Mouse (Mus musculus) MEL (cell line): ENCODE measurements around the gene Rnasel. TPM values are rescaled to one million over a fixed set of nuclear protein-coding genes. Genes with fewer than 3 reads are reported as not detected.

Source experiments
- DNase-seq: peaks from one replicate; pipeline ENCODE4 v3.0.0; 2011; ENCODE audit warnings: low read depth, low spot score
- H3K27ac ChIP-seq: 2 replicates; pipeline ENCODE4 v1.5.1; 2012; ENCODE audit warnings: low read depth, mild to moderate bottlenecking, control low read depth, low read length, moderate library complexity; ENCODE audit not compliant: control insufficient read depth
- H3K27me3 ChIP-seq, 2 experiments: fragments of 150-350 bp in 1 of 2; sonication (generic) in 1 of 2; 2 replicates each; pipeline ENCODE4 v1.6.1; 2012; ENCODE audit warnings: low read length in 2 of 2, mild to moderate bottlenecking in 2 of 2, improper control_type of control experiment in 1 of 2, moderate library complexity in 1 of 2; ENCODE audit not compliant: insufficient read depth in 2 of 2, control insufficient read depth in 1 of 2
- H3K36me3 ChIP-seq, 2 experiments: 2 replicates each; pipeline ENCODE4 v1.6.1; 2012 to 2014; ENCODE audit warnings: low read length in 2 of 2, improper control_type of control experiment in 1 of 2, inconsistent platforms in 1 of 2, mild to moderate bottlenecking in 1 of 2; ENCODE audit not compliant: insufficient read depth in 2 of 2, control insufficient read depth in 1 of 2
- H3K4me1 ChIP-seq, 2 experiments: fragments of 150-350 bp in 1 of 2; sonication (generic) in 1 of 2; 2 replicates each; pipeline ENCODE4 v1.6.1; 2012; ENCODE audit warnings: low read length in 2 of 2, improper control_type of control experiment in 1 of 2, mild to moderate bottlenecking in 1 of 2; ENCODE audit not compliant: insufficient read depth in 2 of 2, control insufficient read depth in 1 of 2
- H3K4me3 ChIP-seq, 2 experiments: fragments of 150-350 bp in 1 of 2; sonication (generic) in 1 of 2; 2 replicates each; pipeline ENCODE4 v1.5.1; 2012; ENCODE audit warnings: low read depth in 2 of 2, low read length in 2 of 2, mild to moderate bottlenecking in 2 of 2, moderate library complexity in 2 of 2, control low read depth in 1 of 2, improper control_type of control experiment in 1 of 2; ENCODE audit not compliant: control insufficient read depth in 1 of 2, insufficient read depth in 1 of 2
- H3K79me2 ChIP-seq: 2 replicates; pipeline ENCODE4 v1.6.1; 2012; ENCODE audit warnings: mild to moderate bottlenecking, low read length, moderate library complexity; ENCODE audit not compliant: control insufficient read depth, poor library complexity, insufficient read depth
- H3K9ac ChIP-seq: 2 replicates; pipeline ENCODE4 v1.6.1; 2012; ENCODE audit warnings: low read depth, mild to moderate bottlenecking, control low read depth, low read length, moderate library complexity; ENCODE audit not compliant: control insufficient read depth, poor library complexity, severe bottlenecking
- H3K9me3 ChIP-seq: fragments of 150-350 bp; sonication (generic); replicated peaks from 2 replicates; pipeline ENCODE4 v1.6.1; 2012; ENCODE audit warnings: mild to moderate bottlenecking, low read length, improper control_type of control experiment, moderate library complexity; ENCODE audit not compliant: insufficient read depth
- BHLHE40 ChIP-seq: IDR thresholded peaks from 2 replicates; pipeline ENCODE4 v1.6.1; 2012; ENCODE audit warnings: low read depth, mild to moderate bottlenecking, inconsistent platforms, low read length, improper control_type of control experiment, borderline replicate concordance
- CHD1 ChIP-seq: IDR thresholded peaks from 2 replicates; pipeline ENCODE4 v1.6.1; 2012; ENCODE audit warnings: low read depth, mild to moderate bottlenecking, inconsistent platforms, low read length, improper control_type of control experiment
- CHD2 ChIP-seq: IDR thresholded peaks from 2 replicates; pipeline ENCODE4 v1.6.1; 2011; ENCODE audit warnings: low read length, improper control_type of control experiment
- E2F4 ChIP-seq: IDR thresholded peaks from 2 replicates; pipeline ENCODE4 v1.6.1; 2011; ENCODE audit warnings: low read depth, low read length, improper control_type of control experiment, borderline replicate concordance
- EP300 ChIP-seq, 2 experiments: IDR thresholded peaks; 2 replicates each; pipeline ENCODE4 v1.6.1; 2011; ENCODE audit warnings: improper control_type of control experiment in 2 of 2, low read length in 2 of 2, low read depth in 1 of 2, mild to moderate bottlenecking in 1 of 2
- ETS1 ChIP-seq: IDR thresholded peaks from 2 replicates; pipeline ENCODE4 v1.6.1; 2012; ENCODE audit warnings: low read depth, mild to moderate bottlenecking, inconsistent platforms, low read length, improper control_type of control experiment, moderate library complexity
- GATA1 ChIP-seq: IDR thresholded peaks from 2 replicates; pipeline ENCODE4 v1.6.1; 2011; ENCODE audit warnings: low read depth, low read length, improper control_type of control experiment
- HCFC1 ChIP-seq: IDR thresholded peaks from 2 replicates; pipeline ENCODE4 v1.6.1; 2012; ENCODE audit warnings: low read depth, mild to moderate bottlenecking, inconsistent platforms, low read length, improper control_type of control experiment, moderate library complexity
- JUND ChIP-seq: IDR thresholded peaks from 2 replicates; pipeline ENCODE4 v1.6.1; 2011; ENCODE audit warnings: low read depth, mild to moderate bottlenecking, improper control_type of control experiment, low read length
- MAZ ChIP-seq: IDR thresholded peaks from 2 replicates; pipeline ENCODE4 v1.6.1; 2012; ENCODE audit warnings: low read depth, mild to moderate bottlenecking, inconsistent platforms, low read length, improper control_type of control experiment
- MXI1 ChIP-seq: IDR thresholded peaks from 2 replicates; pipeline ENCODE4 v1.6.1; 2011; ENCODE audit warnings: mild to moderate bottlenecking, low read depth, low read length, improper control_type of control experiment
- MYB ChIP-seq: IDR thresholded peaks from 2 replicates; pipeline ENCODE4 v1.6.1; 2011; ENCODE audit warnings: mild to moderate bottlenecking, low read depth, low read length, improper control_type of control experiment
- MYC ChIP-seq: IDR thresholded peaks from 2 replicates; pipeline ENCODE4 v1.6.1; 2011; ENCODE audit warnings: low read depth, mild to moderate bottlenecking, low read length, improper control_type of control experiment, moderate library complexity
- NELFE ChIP-seq: IDR thresholded peaks from 2 replicates; pipeline ENCODE4 v1.6.1; 2011; ENCODE audit warnings: low read depth, low read length, improper control_type of control experiment
- NRF1 ChIP-seq: IDR thresholded peaks from 2 replicates; pipeline ENCODE4 v1.6.1; 2014; ENCODE audit warnings: low read depth, mild to moderate bottlenecking, inconsistent platforms, low read length, improper control_type of control experiment, moderate library complexity; ENCODE audit not compliant: poor library complexity, insufficient read depth, severe bottlenecking
- POLR2A ChIP-seq, 2 experiments: IDR thresholded peaks; 2 replicates each; pipeline ENCODE4 v1.6.1; 2011 to 2012; ENCODE audit warnings: low read length in 2 of 2, mild to moderate bottlenecking in 2 of 2, control low read depth in 1 of 2, improper control_type of control experiment in 1 of 2, low read depth in 1 of 2, moderate library complexity in 1 of 2; ENCODE audit not compliant: control insufficient read depth in 1 of 2, insufficient read depth in 1 of 2, poor library complexity in 1 of 2
- RAD21 ChIP-seq: IDR thresholded peaks from 2 replicates; pipeline ENCODE4 v1.6.1; 2011; ENCODE audit warnings: mild to moderate bottlenecking, low read depth, low read length, improper control_type of control experiment
- RCOR1 ChIP-seq: IDR thresholded peaks from 2 replicates; pipeline ENCODE4 v1.6.1; 2012; ENCODE audit warnings: low read depth, mild to moderate bottlenecking, inconsistent platforms, low read length, improper control_type of control experiment
- SIN3A ChIP-seq: IDR thresholded peaks from 2 replicates; pipeline ENCODE4 v1.6.1; 2012; ENCODE audit warnings: low read length, improper control_type of control experiment, inconsistent platforms
- SMC3 ChIP-seq: IDR thresholded peaks from 2 replicates; pipeline ENCODE4 v1.6.1; 2011; ENCODE audit warnings: low read depth, low read length, improper control_type of control experiment
- TAL1 ChIP-seq: IDR thresholded peaks from 2 replicates; pipeline ENCODE4 v1.6.1; 2012; ENCODE audit warnings: mild to moderate bottlenecking, inconsistent platforms, low read length, moderate library complexity, mixed read lengths
- TCF12 ChIP-seq: IDR thresholded peaks from 2 replicates; pipeline ENCODE4 v1.6.1; 2014; ENCODE audit warnings: low read depth, mild to moderate bottlenecking, inconsistent platforms, low read length, improper control_type of control experiment, moderate library complexity
- USF1 ChIP-seq: IDR thresholded peaks from 2 replicates; pipeline ENCODE4 v1.6.1; 2014; ENCODE audit warnings: low read depth, mild to moderate bottlenecking, inconsistent platforms, low read length, improper control_type of control experiment, moderate library complexity
- USF2 ChIP-seq, 2 experiments: IDR thresholded peaks; 2 replicates each; pipeline ENCODE4 v1.6.1; 2011 to 2012; ENCODE audit warnings: improper control_type of control experiment in 2 of 2, low read length in 2 of 2, borderline replicate concordance in 1 of 2, inconsistent platforms in 1 of 2, low read depth in 1 of 2, mild to moderate bottlenecking in 1 of 2; ENCODE audit not compliant: insufficient read depth in 1 of 2
- ZC3H11A ChIP-seq: IDR thresholded peaks from 2 replicates; pipeline ENCODE4 v1.6.1; 2012; ENCODE audit warnings: low read depth, mild to moderate bottlenecking, inconsistent platforms, low read length, improper control_type of control experiment
- ZKSCAN1 ChIP-seq: IDR thresholded peaks from 2 replicates; pipeline ENCODE4 v1.6.1; 2012; ENCODE audit warnings: low read depth, mild to moderate bottlenecking, inconsistent platforms, low read length, improper control_type of control experiment, moderate library complexity
- ZMIZ1 ChIP-seq: IDR thresholded peaks from 2 replicates; pipeline ENCODE4 v1.6.1; 2012; ENCODE audit warnings: low read depth, mild to moderate bottlenecking, inconsistent platforms, low read length, improper control_type of control experiment, moderate library complexity
- polyA plus RNA-seq, 2 experiments: library from polyadenylated mRNA; stranded (reverse) in 1 of 2; unstranded in 1 of 2; fragments of >175 nt in 1 of 2; fragments of >200 nt in 1 of 2; gene quantifications; 2 replicates each; pipeline versions ENCODE4 v1.2.1 to v1.2.4; 2012; ENCODE audit warnings: low replicate concordance in 2 of 2, low read depth in 1 of 2; ENCODE audit not compliant: insufficient read length in 2 of 2, insufficient read depth in 1 of 2, missing spikeins in 1 of 2
- total RNA-seq: library from RNA; depleted of rRNA; stranded (reverse); fragments of 300-350 nt; gene quantifications from 2 replicates; pipeline ENCODE4 v1.2.3, GENCODE M21; 2012

Rnasel gene
- total and polyA plus RNA-seq, 3 experiments, result 5.2 to 8.1 TPM; not detected in 1

DNA sequence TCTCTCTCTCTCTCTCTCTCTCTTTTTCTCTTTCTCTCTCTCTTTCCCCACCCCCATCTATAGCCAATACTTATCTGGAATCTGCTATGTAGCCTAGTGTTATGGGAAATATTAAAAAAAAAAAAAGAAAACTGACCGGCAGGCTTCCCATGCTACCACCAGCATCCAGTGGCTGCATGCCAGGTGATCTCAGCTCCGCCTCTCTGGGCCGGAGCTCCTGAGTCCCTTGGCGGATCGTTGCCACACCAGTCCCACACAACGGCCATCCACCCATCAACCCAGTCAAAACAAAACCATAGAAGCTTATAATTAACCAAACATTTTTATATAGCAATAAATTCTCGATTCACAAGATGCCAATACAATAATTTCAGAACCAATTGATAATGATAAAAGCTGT, 28.3 kb upstream of the Rnasel start:
- no peaks in the 10 kb centered on the region for H3K9me3 ChIP-seq
- no peaks in the 10 kb centered on the region for H3K79me2 ChIP-seq
- H3K9ac ChIP-seq, result no peak overlapping the region
- H3K4me1 ChIP-seq, result no peaks in the 10 kb centered on the region
- no peaks in the 10 kb centered on the region for H3K36me3 ChIP-seq
- H3K27me3 ChIP-seq, result no peaks in the 10 kb centered on the region; a peak in 1 of 4 replicates
- H3K4me3 ChIP-seq, result no peak overlapping the region
- H3K27ac ChIP-seq, result no peak overlapping the region
- no peak for DNase-seq
- no peak for TF ChIP-seq MXI1
- no peak for TF ChIP-seq TAL1
- TF ChIP-seq ZMIZ1, result no peak
- TF ChIP-seq EP300 (IDR thresholded peaks at IDR 0.05; ENCODE audit: low read depth in 1 of 2, low read length in 2 of 2), result no peak
- no peak for TF ChIP-seq ZC3H11A
- no peak for TF ChIP-seq CHD1
- TF ChIP-seq SIN3A, result no peak
- TF ChIP-seq HCFC1, result no peak
- TF ChIP-seq CHD2, result no peak
- no peak for TF ChIP-seq USF2 (IDR thresholded peaks at IDR 0.05; ENCODE audit: borderline replicate concordance in 1 of 2, insufficient read depth in 1 of 2, low read depth in 1 of 2, low read length in 2 of 2)
- TF ChIP-seq MYC, result no peak

DNA sequence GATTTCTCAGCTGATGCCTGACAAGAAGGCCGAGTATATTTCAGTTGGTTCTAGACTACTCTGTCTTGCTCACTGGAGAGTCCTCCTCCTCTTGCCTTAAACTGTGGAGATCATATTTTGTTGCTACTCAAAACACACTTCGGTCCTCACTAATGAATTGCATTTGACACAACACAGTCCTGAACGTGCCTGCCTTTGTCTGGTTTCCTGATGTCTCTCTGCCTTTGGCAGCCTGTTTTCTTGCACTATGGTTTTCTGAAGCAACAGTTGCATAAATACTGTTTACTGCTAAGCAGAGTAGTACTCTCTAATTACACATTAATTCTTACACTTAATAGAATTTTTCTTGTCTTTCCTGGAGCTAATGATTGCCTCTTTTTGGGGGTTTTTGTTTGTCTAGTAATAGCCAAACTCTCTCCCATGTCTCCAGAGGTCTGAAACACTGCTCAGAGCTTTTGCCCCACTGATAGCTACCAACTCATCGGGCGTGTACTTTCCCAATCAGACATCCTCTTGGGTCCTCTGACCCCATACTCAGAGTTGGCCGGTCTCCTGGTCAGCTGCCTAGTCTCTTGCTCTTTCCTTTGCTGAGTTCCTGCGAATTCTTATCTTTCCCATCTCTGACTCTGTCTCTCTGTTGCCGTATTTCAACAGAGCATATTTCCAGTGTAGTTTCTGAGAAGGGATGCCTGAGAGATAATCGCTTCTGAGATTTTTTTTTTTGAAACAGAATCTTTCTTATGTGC, 27.5 kb upstream of the Rnasel start:
- no peaks in the 10 kb centered on the region for H3K36me3 ChIP-seq
- H3K27me3 ChIP-seq, result no peaks in the 10 kb centered on the region; a peak in 1 of 4 replicates
- H3K9me3 ChIP-seq, result no peaks in the 10 kb centered on the region
- no peak overlapping the region for H3K4me3 ChIP-seq
- TF ChIP-seq RCOR1 (no peak), E2F4 (no peak), TCF12 (no peak), SMC3 (no peak)
- TF ChIP-seq, all 39 proteins: peak for 0
- no peaks in the 10 kb centered on the region for H3K79me2 ChIP-seq
- no peak overlapping the region for H3K9ac ChIP-seq
- no peak overlapping the region for H3K27ac ChIP-seq
- H3K4me1 ChIP-seq, result no peaks in the 10 kb centered on the region
- no peak for DNase-seq

DNA sequence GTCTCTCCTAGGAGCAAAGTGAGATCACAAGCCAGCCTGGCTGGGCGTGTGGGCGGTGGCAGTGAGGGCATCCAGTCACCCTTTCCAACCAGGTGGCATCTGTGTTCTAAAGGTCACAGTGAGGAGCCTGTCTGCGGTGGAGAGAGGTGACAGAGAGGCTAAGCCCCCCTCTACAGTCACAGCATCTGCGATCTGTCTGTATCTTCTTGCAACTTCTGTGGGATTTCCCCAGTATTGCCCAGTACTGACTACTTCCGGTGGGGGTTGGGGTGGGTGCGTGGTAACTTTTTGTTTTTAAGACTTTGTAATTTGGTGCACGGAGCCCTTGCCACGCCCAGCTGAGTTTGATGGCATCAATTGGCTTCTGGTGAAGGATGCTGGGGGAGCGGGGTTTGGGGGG, 25.8 kb upstream of the Rnasel start:
- Histone ChIP-seq H3K36me3 (no peaks in the 10 kb centered on the region), H3K4me3 (no peak overlapping the region), H3K4me1 (no peaks in the 10 kb centered on the region), H3K79me2 (no peaks in the 10 kb centered on the region), H3K9me3 (no peaks in the 10 kb centered on the region), H3K27me3 (no peaks in the 10 kb centered on the region; a peak in 1 of 4 replicates), H3K9ac (no peak overlapping the region), H3K27ac (no peak overlapping the region)
- no peak for DNase-seq
- TF ChIP-seq MYB (no peak), NRF1 (no peak), BHLHE40 (no peak), RAD21 (no peak), ZMIZ1 (no peak), TCF12 (no peak), MAZ (no peak), USF1 (no peak), ZKSCAN1 (no peak), GATA1 (no peak), JUND (no peak), NELFE (no peak), POLR2A (IDR thresholded peaks at IDR 0.05; ENCODE audit: control insufficient read depth in 1 of 2, insufficient read depth in 1 of 2, low read depth in 1 of 2, low read length in 2 of 2, poor library complexity in 1 of 2) (no peak), ETS1 (no peak), TAL1 (no peak)
